Mouse (Mus musculus): ENCODE measurements at regions not wholly inside any gene's neighbourhood (a gene's known extent, or its start where the extent isn't known, plus 50 kb on each side); places are given as distances from the start of the nearest gene placed in this dataset.

GRCm38 (mm10) chr13:31204068-31204467 is 230.1 kb downstream of the Gm5447 start:
- TF ChIP-seq CTCF (IDR thresholded peaks at IDR 0.05; ENCODE audit: low read depth, low read length) (no peak), POLR2A (IDR thresholded peaks at IDR 0.05; ENCODE audit: borderline replicate concordance, low read depth, low read length) (no peak)

All from bone marrow macrophage, adult 2 months (primary cell).